Mouse (Mus musculus) testis, adult 2 months (tissue): ENCODE data around the gene Cachd1.

Source experiments
- CTCF ChIP-seq: fragments of 200-500 bp; IDR thresholded peaks from 2 replicates; pipeline ENCODE4 v1.5.1; 2012; ENCODE audit warnings: low read depth, mild to moderate bottlenecking, inconsistent platforms, low read length, moderate library complexity; ENCODE audit not compliant: control insufficient read depth, insufficient read depth, insufficient replicate concordance
- POLR2A ChIP-seq: fragments of 200-500 bp; IDR thresholded peaks from 2 replicates; pipeline ENCODE4 v1.6.1; 2012; ENCODE audit warnings: low read depth, mild to moderate bottlenecking, inconsistent platforms, low read length, moderate library complexity; ENCODE audit not compliant: control insufficient read depth

DNA sequence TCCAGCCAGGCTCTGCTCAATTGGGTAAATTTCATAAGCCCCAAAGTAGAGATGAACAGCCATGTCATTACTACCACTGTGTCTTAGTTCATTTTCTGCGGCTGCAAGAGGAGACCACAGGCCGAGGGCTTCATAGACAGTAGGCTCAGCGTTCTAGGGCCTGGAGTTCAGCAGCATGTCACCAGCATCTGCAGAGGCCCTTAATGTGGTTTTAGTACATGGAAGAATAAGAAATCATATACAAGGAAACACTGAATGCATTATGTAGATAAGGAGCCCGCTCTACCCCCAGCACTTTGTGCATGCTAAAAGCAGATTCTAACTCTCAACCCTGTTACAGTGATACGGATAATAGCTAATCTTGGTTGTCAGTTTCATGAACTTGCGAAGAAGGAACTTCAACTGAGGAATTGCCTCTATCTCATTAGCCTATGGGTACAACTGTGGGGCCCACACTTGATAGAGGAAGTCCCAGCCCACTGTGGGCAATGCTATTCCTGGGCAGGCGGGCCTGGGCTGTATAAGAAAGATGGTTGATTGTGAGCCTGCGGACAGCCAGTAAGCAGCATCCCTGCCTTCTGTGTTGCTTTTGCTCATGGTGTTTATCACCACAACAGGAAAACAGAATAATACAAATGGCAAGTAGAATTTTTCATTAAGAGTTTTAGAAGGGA, 110.4 kb downstream of the Cachd1 start:
- TF ChIP-seq CTCF (no peak), POLR2A (no peak)
